Mouse (Mus musculus): ENCODE results near the gene Prom2.

GRCm38 (mm10) chr2:127550446-127550845 is 9.2 kb upstream of the Prom2 start:
- TF ChIP-seq CTCF (conservative IDR thresholded peaks at IDR 0.05; ENCODE audit: insufficient read depth, insufficient read length, low read depth, low read length) (no peak), POLR2A (IDR thresholded peaks at IDR 0.05; ENCODE audit: low read depth, low read length) (no peak)
